Comparison of ENCODE assay signal across 27 mouse cellular contexts in genomic region chr6:86176721-86177120, GRCm38 (mm10). TPM values are rescaled to one million over a fixed set of nuclear protein-coding genes. Genes with fewer than 3 reads are reported as not detected.
DNase-seq lines count a peak whose midpoint lies in the region; ATAC-seq and TF ChIP-seq lines count a peak whose summit lies in the region.
"Had no signal": no experiment of that assay in that cellular context is flagged by ENCODE, and none has a peak within 500 bp of the region (broad histone marks: within the 10 kb centered on the region; RNA-seq: fewer than 3 reads in every experiment).

No protein-coding gene starts in this region.

- H3K4me2 ChIP-seq in liver, embryonic 12.5 days = no peak overlapping the region
- H3K4me2 ChIP-seq: heart, embryonic 13.5 days; hindbrain, embryonic 14.5 days; limb, embryonic 13.5 days; liver, embryonic 15.5 days; midbrain, embryonic 15.5 days had no signal

- H3K9ac ChIP-seq in liver, adult 2 months (ENCODE audit: low read depth, low read length) = no peak overlapping the region
- no peak overlapping the region for H3K9ac ChIP-seq in liver, embryonic 12.5 days
- H3K9ac ChIP-seq: heart, embryonic 13.5 days; hindbrain, embryonic 14.5 days; limb, embryonic 13.5 days; liver, embryonic 15.5 days; midbrain, embryonic 15.5 days had no signal

- ATAC-seq in liver, embryonic 12.5 days = no peak
- ATAC-seq: forebrain, embryonic 14.5 days; inflammation-experienced regulatory T-cells, adult 6 months; midbrain, embryonic 15.5 days had no signal

- 20% methylated on average over 6 of the region's 6 CpGs for WGBS in liver, adult 2 months
- WGBS in liver, embryonic 12.5 days (ENCODE audit: insufficient replicate concordance) = 64% methylated on average over 6 of the region's 6 CpGs

- peaks cover 16% of the 10 kb centered on the region for H3K4me1 ChIP-seq in liver, adult 2 months (ENCODE audit: control insufficient read depth, insufficient read depth, low read length)
- H3K4me1 ChIP-seq in liver, embryonic 12.5 days = no peaks in the 10 kb centered on the region
- H3K4me1 ChIP-seq: heart, embryonic 13.5 days; midbrain, embryonic 15.5 days had no signal

- H3K79me2 ChIP-seq in liver, adult 2 months (ENCODE audit: control insufficient read depth, insufficient read depth, low read length) = no peaks in the 10 kb centered on the region

- H3K36me3 ChIP-seq in liver, adult 2 months (ENCODE audit: control insufficient read depth, insufficient read depth, low read length) = no peaks in the 10 kb centered on the region
- no peaks in the 10 kb centered on the region for H3K36me3 ChIP-seq in liver, embryonic 12.5 days
- H3K36me3 ChIP-seq: G1E; heart, embryonic 13.5 days; limb, embryonic 13.5 days; liver, embryonic 15.5 days; midbrain, embryonic 15.5 days had no signal

- peak overlapping the region; percentile 56 for H3K27ac ChIP-seq in liver, adult 2 months (replicated peaks; ENCODE audit: insufficient read depth, low read depth, low read length)
- no peak overlapping the region for H3K27ac ChIP-seq in liver, embryonic 12.5 days
- no peak overlapping the region for H3K27ac ChIP-seq in layer of hippocampus, adult 2 months
- H3K27ac ChIP-seq: heart, embryonic 13.5 days; hindbrain, embryonic 14.5 days; limb, embryonic 13.5 days; liver, embryonic 15.5 days; macrophage; midbrain, embryonic 15.5 days had no signal

- no peak for TF ChIP-seq POLR2A in liver, adult 2 months (IDR thresholded peaks at IDR 0.05; ENCODE audit: extremely low read depth, insufficient read depth, low read length)

- H3K9me3 ChIP-seq in liver, embryonic 12.5 days (replicated peaks) = no peaks in the 10 kb centered on the region
- H3K9me3 ChIP-seq: G1E; heart, embryonic 13.5 days; limb, embryonic 13.5 days; liver, embryonic 15.5 days; midbrain, embryonic 15.5 days had no signal

- peak; percentile 48 for DNase-seq in heart, adult 11 months
- DNase-seq in heart, adult 8-10 months (ENCODE audit: low spot score) = no peak
- no peak for DNase-seq in liver, adult 2 months (ENCODE audit: extremely low read depth, low read depth, low spot score)
- peak; percentile 27 for DNase-seq in testis, postnatal 10 days (ENCODE audit: low spot score)
- no peak for DNase-seq in testis, postnatal 14 days (ENCODE audit: low spot score)
- DNase-seq in layer of hippocampus, adult 2 months (ENCODE audit: low spot score in 2 of 2) = no peak
- DNase-seq: adrenal gland, adult 8-10 months; cerebellum, adult 8-10 months; cerebellum, postnatal 36 days; gastrocnemius, postnatal 14 days; heart, postnatal 10 days; kidney, postnatal 10 days; right cerebral cortex, adult 18-20 months; spleen, adult 18-20 months; thymus, adult 2 months; thymus, postnatal 36 days had no signal

- no peaks in the 10 kb centered on the region for H3K27me3 ChIP-seq in liver, adult 2 months (ENCODE audit: control insufficient read depth, insufficient read depth, low read length)
- H3K27me3 ChIP-seq in liver, embryonic 12.5 days (replicated peaks) = no peaks in the 10 kb centered on the region
- H3K27me3 ChIP-seq: heart, embryonic 13.5 days; limb, embryonic 13.5 days; midbrain, embryonic 15.5 days had no signal

- H3K4me3 ChIP-seq in liver, adult 2 months (ENCODE audit: insufficient read depth, low read depth, low read length) = no peak overlapping the region
- no peak overlapping the region for H3K4me3 ChIP-seq in liver, embryonic 12.5 days
- no peak overlapping the region for H3K4me3 ChIP-seq in layer of hippocampus, adult 2 months
- H3K4me3 ChIP-seq: heart, embryonic 13.5 days; limb, embryonic 13.5 days; liver, embryonic 15.5 days; midbrain, embryonic 15.5 days had no signal

- TF ChIP-seq CTCF in liver, adult 2 months (IDR thresholded peaks at IDR 0.05; ENCODE audit: low read depth, low read length) = no peak
- no peak for TF ChIP-seq CTCF in layer of hippocampus, adult 2 months (conservative IDR thresholded peaks at IDR 0.05)

RNA-seq across cellular contexts. Expression of gene Tgfa, which starts 18.3 kb away (rescaled TPM):
- total RNA-seq in heart, adult 8-10 months (2022) = 1 to 10 TPM; 1.3 to 2.7 (median 1.4) TPM
- total RNA-seq in liver, adult 2 months (2014; rRNA removed) = 6.3 and 8.5 TPM in 2 replicates
- 13.3 and 14.3 TPM in 2 replicates for polyA plus RNA-seq in liver, adult 2 months (2012; rRNA removed)
- 1.4 and 2.1 TPM in 2 replicates for polyA plus RNA-seq in liver, embryonic 12.5 days (2016; fragmentation: Nextera tagmentation; extraction: Ambion mirVana)
- 10 to 100 TPM; 28.3 to 32.0 TPM for total RNA-seq in layer of hippocampus, adult 2 months (2021)
- total RNA-seq: granulocyte monocyte progenitor cell, adult 5-6 weeks had no signal
- polyA plus RNA-seq: macrophage had no signal

Comparison
In these comparisons a context has a peak if more than half of its experiments do, and no peak if none do; other contexts are left out.
1. DNase-seq: peak in heart, adult 11 months (single experiment) and testis, postnatal 10 days (single experiment); none in heart, adult 8-10 months (single experiment), liver, adult 2 months (single experiment), testis, postnatal 14 days (single experiment) and layer of hippocampus, adult 2 months (0 of 2).